Mouse (Mus musculus) cerebellum, adult 2 months (tissue): ENCODE measurements around the gene Mvb12b.

Source experiments
- CTCF ChIP-seq: fragments of 200-500 bp; IDR thresholded peaks from 2 replicates; pipeline ENCODE4 v1.5.1; 2011; ENCODE audit warnings: low read depth, mild to moderate bottlenecking, control low read depth, low read length, moderate library complexity, borderline replicate concordance; ENCODE audit not compliant: insufficient read depth
- POLR2A ChIP-seq: fragments of 200-500 bp; IDR thresholded peaks from 2 replicates; pipeline ENCODE4 v1.6.1; 2011; ENCODE audit warnings: low read length, control low read depth, borderline replicate concordance; ENCODE audit not compliant: insufficient read depth

DNA sequence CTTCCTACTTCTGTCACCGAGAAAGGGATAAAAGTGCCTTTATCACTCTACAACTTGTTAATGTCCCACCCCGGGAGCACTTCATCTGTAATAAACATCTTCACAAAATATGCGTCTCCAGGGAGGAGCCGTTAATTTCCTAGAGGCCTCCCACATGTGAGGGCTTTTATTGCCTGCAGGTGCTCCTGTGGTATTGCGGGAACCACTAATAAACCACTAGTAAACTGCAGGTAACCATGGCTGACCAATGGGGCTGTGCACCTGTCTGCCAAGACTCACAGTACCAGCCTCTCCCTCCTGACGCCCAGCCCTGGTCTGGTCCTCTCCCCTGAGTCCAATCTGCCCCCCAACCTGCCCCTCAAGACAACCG is 186.3 kb downstream of the Mvb12b start:
- no peak for TF ChIP-seq POLR2A
- no peak for TF ChIP-seq CTCF
